Mouse (Mus musculus) myocyte (in vitro differentiated cells): ENCODE measurements at regions not wholly inside any gene's neighbourhood (a gene's known extent, or its start where the extent isn't known, plus 50 kb on each side); places are given as distances from the start of the nearest gene placed in this dataset.

ENCODE experiments used
- MYOG ChIP-seq, 3 experiments: IDR thresholded peaks; one replicate each; pipeline ENCODE4 v1.6.1; 2011; ENCODE audit warnings: control low read depth in 2 of 3, low read depth in 2 of 3, mild to moderate bottlenecking in 2 of 3; ENCODE audit not compliant: insufficient read length in 2 of 3, control insufficient read depth in 1 of 3, insufficient read depth in 1 of 3
- POLR2A ChIP-seq: IDR thresholded peaks from one replicate; pipeline ENCODE4 v1.6.1; 2011; ENCODE audit warnings: low read depth, mild to moderate bottlenecking, control low read depth, moderate library complexity; ENCODE audit not compliant: insufficient read length
- POLR2AphosphoS2 ChIP-seq: IDR thresholded peaks from one replicate; pipeline ENCODE4 v1.6.1; 2011; ENCODE audit warnings: low read depth, control low read depth; ENCODE audit not compliant: insufficient read length
- TCF12 ChIP-seq: IDR thresholded peaks from one replicate; pipeline ENCODE4 v1.6.1; 2011; ENCODE audit warnings: mild to moderate bottlenecking, control low read depth; ENCODE audit not compliant: poor library complexity, insufficient read depth, severe bottlenecking

DNA sequence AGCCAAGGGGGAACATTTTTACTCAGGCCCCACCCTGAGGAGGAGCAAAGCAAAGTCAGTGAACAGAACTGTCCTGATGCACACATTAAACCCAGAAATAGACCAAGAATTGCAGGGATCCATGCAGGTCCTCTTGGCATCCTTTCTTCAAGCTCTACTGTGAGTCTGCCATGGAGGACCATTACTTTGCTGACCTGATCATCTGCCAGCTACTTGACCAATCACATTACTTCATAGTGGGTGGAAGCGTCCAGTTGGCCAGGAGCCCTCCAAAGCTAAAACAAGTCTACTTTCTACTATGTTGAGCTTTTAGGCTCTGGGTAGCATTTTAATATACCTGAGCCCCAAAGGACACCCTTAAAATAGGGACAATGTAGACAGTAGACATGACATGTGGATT is 98.6 kb upstream of the Lgalsl start:
- no peak for TF ChIP-seq POLR2A
- TF ChIP-seq TCF12, result no peak
- no peak for TF ChIP-seq MYOG (IDR thresholded peaks at IDR 0.05; ENCODE audit: control insufficient read depth in 1 of 3, insufficient read depth in 1 of 3, insufficient read length in 2 of 3, low read depth in 2 of 3)
- no peak for TF ChIP-seq POLR2AphosphoS2
